Mouse (Mus musculus) embryonic facial prominence, embryonic 12.5 days (tissue): ENCODE measurements around the gene Fam53b. TPM values are rescaled to one million over a fixed set of nuclear protein-coding genes. Genes with fewer than 3 reads are reported as not detected.

Experiments used
- ATAC-seq: fragments of 200-750 bp; cut with Nextera tagmentation; 2 replicates; pipeline ENCODE4 v1.8.0; 2017; ENCODE audit not compliant: insufficient number of reproducible peaks, insufficient read depth, low FRiP score, low TSS enrichment
- H3K27ac ChIP-seq: fragments of 300-500 bp; sonication (generic); 2 replicates; pipeline ENCODE4 v1.5.1; 2016; ENCODE audit warnings: mild to moderate bottlenecking
- H3K27me3 ChIP-seq: fragments of 300-500 bp; sonication (generic); 2 replicates; pipeline ENCODE4 v1.6.1; 2016; ENCODE audit warnings: mild to moderate bottlenecking, moderate library complexity
- H3K36me3 ChIP-seq: fragments of 300-500 bp; sonication (generic); 2 replicates; pipeline ENCODE4 v1.6.1; 2016; ENCODE audit warnings: mild to moderate bottlenecking
- H3K4me1 ChIP-seq: fragments of 300-500 bp; sonication (generic); 2 replicates; pipeline ENCODE4 v1.6.1; 2016
- H3K4me2 ChIP-seq: fragments of 300-500 bp; sonication (generic); replicated peaks from 2 replicates; pipeline ENCODE4 v1.6.1; 2016; ENCODE audit warnings: mild to moderate bottlenecking, moderate library complexity
- H3K4me3 ChIP-seq: fragments of 300-500 bp; sonication (generic); 2 replicates; pipeline ENCODE4 v1.5.1; 2016; ENCODE audit warnings: mild to moderate bottlenecking
- H3K9ac ChIP-seq: fragments of 300-500 bp; sonication (generic); 2 replicates; pipeline ENCODE4 v1.6.1; 2016; ENCODE audit warnings: mild to moderate bottlenecking, moderate library complexity
- H3K9me3 ChIP-seq: fragments of 300-500 bp; sonication (generic); 2 replicates; pipeline ENCODE4 v1.6.1; 2016; ENCODE audit warnings: mild to moderate bottlenecking, moderate library complexity
- WGBS: fragments of 180-500 bp; shearing (Covaris S2); methylation state at CpG from one replicate; pipeline ENCODE4 v1.1.7; 2016; 5-methylcytosine and 5-hydroxymethylcytosine counted together
- polyA plus RNA-seq: library from polyadenylated mRNA; unstranded; fragments of >200 nt; fragmentation: Nextera tagmentation; extraction: Ambion mirVana; gene quantifications from 2 replicates; pipeline ENCODE4 v1.2.1, GENCODE M21; 2016

The Fam53b gene
- polyA plus RNA-seq, 1 experiment from 2014 or later = 23.6 TPM

DNA sequence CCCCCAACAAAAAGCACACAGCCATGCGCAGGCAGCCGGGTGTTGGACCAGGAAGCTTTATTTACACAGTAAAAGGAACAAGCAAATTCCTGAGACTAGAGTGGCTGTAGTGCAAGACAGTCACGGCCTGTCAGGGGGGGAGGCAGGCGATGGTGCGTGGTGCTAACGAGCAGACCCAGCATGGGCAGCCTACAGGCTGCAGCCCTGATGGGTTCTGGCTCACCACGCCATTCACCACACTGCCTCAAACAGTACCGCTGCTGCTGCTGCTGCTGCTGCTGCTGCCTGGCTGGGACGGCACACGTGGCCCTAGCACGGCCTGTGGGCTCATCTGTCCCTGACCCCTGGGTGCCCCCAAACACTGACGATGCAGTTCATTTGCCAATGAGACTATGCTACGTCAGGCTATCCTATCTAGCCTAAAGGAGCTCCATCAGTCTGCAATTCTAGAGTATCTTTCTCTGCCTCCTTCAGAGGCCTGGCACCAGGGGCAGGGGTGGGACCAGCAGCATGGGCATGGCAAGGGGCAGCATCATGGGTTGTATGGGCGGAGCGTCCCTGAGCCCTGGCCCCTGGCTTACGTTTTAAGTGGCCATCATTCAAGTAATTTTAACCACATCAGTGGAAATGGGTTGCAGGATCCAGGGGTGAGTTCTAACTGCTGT lies 101.5 kb downstream of the Fam53b start:
- peaks cover 41% of the 10 kb centered on the region for H3K4me1 ChIP-seq
- H3K27me3 ChIP-seq = no peaks in the 10 kb centered on the region
- H3K4me2 ChIP-seq = no peak overlapping the region
- 0 out of 2 replicates have a peak, but pooled peaks have one; percentile 54 for ATAC-seq
- H3K36me3 ChIP-seq = 0 out of 2 replicates have a peak, but pooled peaks cover 11% of the 10 kb centered on the region
- 41% methylated on average over 16 of the region's 16 CpGs for WGBS
- H3K9me3 ChIP-seq = no peaks in the 10 kb centered on the region
- H3K4me3 ChIP-seq = no peak overlapping the region
- H3K9ac ChIP-seq = peak overlapping the region; percentile 11; the same call in 1 of the 2 replicates
- 0 out of 2 replicates have a peak overlapping the region, but pooled peaks have one; percentile 47 for H3K27ac ChIP-seq

- no peak overlapping the region for H3K4me3 ChIP-seq
- no peak for ATAC-seq
- H3K4me1 ChIP-seq = peaks cover 41% of the 10 kb centered on the region
- H3K36me3 ChIP-seq = 0 out of 2 replicates have a peak, but pooled peaks cover 11% of the 10 kb centered on the region
- H3K4me2 ChIP-seq = no peak overlapping the region
- H3K9ac ChIP-seq = no peak overlapping the region
- H3K27ac ChIP-seq = 0 out of 2 replicates have a peak overlapping the region, but pooled peaks have one; percentile 47
- H3K9me3 ChIP-seq = no peaks in the 10 kb centered on the region
- 72% methylated on average over 9 of the region's 9 CpGs for WGBS
- H3K27me3 ChIP-seq = no peaks in the 10 kb centered on the region
These were observed 102.1 kb downstream of the Fam53b start for GRCm38 (mm10) chr7:132711579-132711978.

DNA sequence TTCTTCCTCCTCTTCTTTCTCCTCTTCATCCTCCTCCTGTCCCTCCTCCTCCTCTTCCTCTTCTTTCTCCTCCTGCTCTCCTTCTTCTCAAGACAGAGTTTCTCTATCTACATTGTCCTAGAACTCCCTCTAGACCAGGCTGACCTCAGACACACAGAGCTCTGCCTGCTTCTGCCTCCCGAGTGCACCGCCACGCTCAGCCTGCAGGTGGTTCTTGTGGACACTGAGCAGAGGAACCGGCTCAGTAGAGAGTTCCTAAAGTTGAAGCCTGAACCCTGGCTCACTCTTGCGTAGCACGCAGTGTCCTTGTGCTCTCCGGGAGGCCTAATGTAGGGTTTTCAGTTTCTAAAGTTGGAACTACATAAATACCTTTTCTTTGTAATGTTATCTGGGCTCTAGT lies 108.6 kb downstream of the Fam53b start:
- Histone ChIP-seq H3K27me3 (no peaks in the 10 kb centered on the region), H3K4me2 (no peak overlapping the region), H3K9me3 (no peaks in the 10 kb centered on the region), H3K4me1 (peaks cover 6% of the 10 kb centered on the region; the same call in 1 of the 2 replicates), H3K27ac (no peak overlapping the region), H3K4me3 (no peak overlapping the region), H3K36me3 (no peaks in the 10 kb centered on the region), H3K9ac (no peak overlapping the region)
- WGBS = 92% methylated on average over 7 of the region's 7 CpGs
- no peak for ATAC-seq

GRCm38 (mm10) chr7:132704310-132704875 lies 109.3 kb downstream of the Fam53b start:
- H3K4me3 ChIP-seq = no peak overlapping the region
- 86% methylated on average over 8 of the region's 8 CpGs for WGBS
- no peak for ATAC-seq
- no peaks in the 10 kb centered on the region for H3K36me3 ChIP-seq
- no peak overlapping the region for H3K27ac ChIP-seq
- H3K4me1 ChIP-seq = peaks cover 13% of the 10 kb centered on the region; the same call in 1 of the 2 replicates
- H3K4me2 ChIP-seq = no peak overlapping the region
- no peaks in the 10 kb centered on the region for H3K9me3 ChIP-seq
- H3K27me3 ChIP-seq = no peaks in the 10 kb centered on the region
- no peak overlapping the region for H3K9ac ChIP-seq

- Histone ChIP-seq H3K9me3 (no peaks in the 10 kb centered on the region), H3K27me3 (no peaks in the 10 kb centered on the region), H3K4me2 (no peak overlapping the region), H3K36me3 (no peaks in the 10 kb centered on the region), H3K4me1 (peaks cover 13% of the 10 kb centered on the region; the same call in 1 of the 2 replicates), H3K9ac (no peak overlapping the region), H3K27ac (no peak overlapping the region), H3K4me3 (no peak overlapping the region)
- WGBS = 84% methylated on average over 9 of the region's 9 CpGs
- ATAC-seq = no peak
These were observed 110.0 kb downstream of the Fam53b start for GRCm38 (mm10) chr7:132703515-132704309.

DNA sequence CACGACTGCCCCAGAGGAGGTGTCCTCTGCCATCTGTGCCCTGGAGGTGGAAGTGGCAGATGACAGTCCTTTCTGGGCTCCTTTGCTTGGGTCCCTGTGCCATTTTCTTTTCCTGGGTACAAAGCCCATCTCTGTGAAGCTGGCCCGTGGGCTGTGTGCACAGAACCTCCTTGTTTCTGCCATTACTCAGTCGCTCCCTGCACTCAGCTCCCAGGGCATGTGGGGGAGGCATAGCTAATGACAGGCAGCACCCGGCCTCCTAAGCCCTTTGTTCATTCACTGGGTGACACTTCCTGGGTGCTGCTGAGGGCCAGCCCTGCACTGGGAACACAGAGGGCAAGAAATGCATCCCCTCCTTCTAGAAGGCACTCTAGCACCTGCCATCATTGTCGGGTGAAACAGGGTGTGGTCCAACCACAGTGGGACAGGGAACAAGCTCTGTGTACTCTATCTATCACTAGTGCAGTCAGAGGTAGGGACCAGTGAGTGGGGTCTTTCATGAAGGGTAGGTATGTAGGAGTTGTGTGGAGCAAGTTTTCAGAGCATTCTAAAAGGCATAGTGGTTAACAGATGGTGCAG lies 111.1 kb downstream of the Fam53b start:
- 69% methylated on average over 5 of the region's 5 CpGs for WGBS
- no peaks in the 10 kb centered on the region for H3K36me3 ChIP-seq
- no peak overlapping the region for H3K27ac ChIP-seq
- peaks cover 12% of the 10 kb centered on the region; the same call in 1 of the 2 replicates for H3K4me1 ChIP-seq
- no peaks in the 10 kb centered on the region for H3K9me3 ChIP-seq
- H3K27me3 ChIP-seq = no peaks in the 10 kb centered on the region
- H3K4me2 ChIP-seq = no peak overlapping the region
- no peak for ATAC-seq
- H3K9ac ChIP-seq = no peak overlapping the region
- H3K4me3 ChIP-seq = no peak overlapping the region

DNA sequence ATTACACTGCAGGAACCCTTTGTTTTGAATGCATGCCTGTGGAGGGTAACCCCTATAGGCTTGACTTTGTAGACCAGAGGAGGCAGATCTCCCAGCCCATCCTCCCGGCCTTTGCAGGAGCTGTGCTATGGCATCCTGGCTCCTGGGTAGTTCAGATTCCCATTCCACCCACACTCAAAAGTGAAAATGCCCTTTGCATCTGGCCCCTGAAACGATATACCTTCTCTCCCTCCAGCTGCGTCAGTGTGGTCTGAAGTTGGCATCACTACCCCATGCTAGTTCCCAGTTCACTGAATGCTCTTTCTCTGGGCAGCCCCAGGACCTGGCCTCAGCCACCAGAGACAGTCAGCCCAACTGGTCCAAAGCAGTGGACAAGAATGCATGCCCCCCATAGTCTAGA lies 111.7 kb downstream of the Fam53b start:
- Histone ChIP-seq H3K27ac (no peak overlapping the region), H3K4me3 (no peak overlapping the region), H3K9ac (no peak overlapping the region), H3K9me3 (no peaks in the 10 kb centered on the region), H3K36me3 (no peaks in the 10 kb centered on the region), H3K4me1 (peaks cover 11% of the 10 kb centered on the region; the same call in 1 of the 2 replicates), H3K4me2 (no peak overlapping the region), H3K27me3 (no peaks in the 10 kb centered on the region)
- no peak for ATAC-seq
- 91% methylated on average over 3 of the region's 3 CpGs for WGBS

DNA sequence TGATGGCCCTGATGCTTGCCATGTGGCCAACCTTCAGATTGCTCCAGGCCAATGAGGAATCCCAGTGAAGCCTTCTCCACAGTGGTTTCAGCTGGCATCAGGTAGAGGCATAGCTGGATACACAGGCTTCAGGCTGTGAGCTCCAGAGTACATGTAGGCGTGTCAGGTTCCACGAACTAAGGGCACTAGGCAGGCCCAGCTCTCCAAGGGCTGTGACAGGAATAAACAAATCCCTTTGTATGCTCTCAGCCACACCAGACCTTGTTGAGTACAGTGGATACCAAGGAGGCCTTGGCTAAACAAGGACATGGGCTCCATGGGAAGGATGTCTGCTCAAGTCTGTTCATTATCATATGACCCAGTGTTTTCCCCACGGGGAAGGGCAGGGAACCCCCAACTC lies 112.3 kb downstream of the Fam53b start:
- no peak overlapping the region for H3K9ac ChIP-seq
- H3K9me3 ChIP-seq = no peaks in the 10 kb centered on the region
- peaks cover 11% of the 10 kb centered on the region; the same call in 1 of the 2 replicates for H3K4me1 ChIP-seq
- 85% methylated on average over 3 of the region's 3 CpGs for WGBS
- ATAC-seq = no peak
- no peak overlapping the region for H3K4me3 ChIP-seq
- no peak overlapping the region for H3K4me2 ChIP-seq
- H3K27me3 ChIP-seq = no peaks in the 10 kb centered on the region
- H3K27ac ChIP-seq = no peak overlapping the region
- H3K36me3 ChIP-seq = no peaks in the 10 kb centered on the region

DNA sequence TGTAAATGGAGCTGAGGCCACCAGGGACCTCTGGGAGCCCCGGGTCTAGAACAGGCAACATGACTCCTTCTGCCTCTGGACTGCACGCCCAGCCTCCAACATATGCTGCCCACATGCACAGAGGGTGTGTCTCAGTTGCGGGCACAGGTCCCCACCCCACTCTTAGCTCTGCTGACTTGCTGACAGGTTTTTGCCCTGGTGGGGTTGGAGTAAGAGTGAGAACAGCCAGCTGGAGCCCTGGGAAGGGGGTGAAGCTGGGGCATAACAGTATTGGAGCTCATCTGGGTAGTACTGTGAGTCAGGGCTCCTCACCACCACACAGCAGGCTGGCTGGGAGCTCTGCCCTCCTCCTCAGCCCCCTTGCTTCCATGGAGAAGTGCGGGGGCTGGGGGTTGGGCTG lies 113.6 kb downstream of the Fam53b start:
- WGBS = 62% methylated on average over 4 of the region's 4 CpGs
- Histone ChIP-seq H3K36me3 (no peaks in the 10 kb centered on the region), H3K9ac (no peak overlapping the region), H3K4me1 (peaks cover 11% of the 10 kb centered on the region; the same call in 1 of the 2 replicates), H3K9me3 (no peaks in the 10 kb centered on the region), H3K27me3 (no peaks in the 10 kb centered on the region), H3K27ac (no peak overlapping the region), H3K4me3 (no peak overlapping the region), H3K4me2 (no peak overlapping the region)
- 0 out of 2 replicates have a peak, but pooled peaks have one; percentile 37 for ATAC-seq

DNA sequence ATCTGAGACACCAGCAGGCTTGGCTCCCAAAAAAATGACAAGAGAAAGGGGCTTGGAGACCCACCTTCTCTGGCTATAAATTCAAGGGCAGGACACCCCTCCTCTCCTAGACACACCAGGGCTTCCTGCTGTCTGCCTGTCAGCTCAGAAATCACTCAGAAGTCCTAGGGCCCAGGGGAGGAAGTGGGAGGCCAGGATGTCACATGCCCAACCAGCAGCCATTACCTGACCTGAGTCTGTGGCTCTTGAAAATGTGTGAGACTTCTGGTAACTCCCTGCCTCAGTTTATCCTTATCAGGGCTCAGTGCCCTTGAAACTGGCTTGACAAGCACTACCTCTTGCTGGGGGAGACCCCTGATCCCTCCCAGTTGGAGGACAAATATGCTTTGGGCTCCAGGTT lies 114.0 kb downstream of the Fam53b start:
- Histone ChIP-seq H3K4me2 (no peak overlapping the region), H3K9ac (no peak overlapping the region), H3K36me3 (no peaks in the 10 kb centered on the region), H3K9me3 (no peaks in the 10 kb centered on the region), H3K27ac (no peak overlapping the region), H3K27me3 (no peaks in the 10 kb centered on the region), H3K4me3 (no peak overlapping the region), H3K4me1 (peaks cover 11% of the 10 kb centered on the region; the same call in 1 of the 2 replicates)
- ATAC-seq = no peak

DNA sequence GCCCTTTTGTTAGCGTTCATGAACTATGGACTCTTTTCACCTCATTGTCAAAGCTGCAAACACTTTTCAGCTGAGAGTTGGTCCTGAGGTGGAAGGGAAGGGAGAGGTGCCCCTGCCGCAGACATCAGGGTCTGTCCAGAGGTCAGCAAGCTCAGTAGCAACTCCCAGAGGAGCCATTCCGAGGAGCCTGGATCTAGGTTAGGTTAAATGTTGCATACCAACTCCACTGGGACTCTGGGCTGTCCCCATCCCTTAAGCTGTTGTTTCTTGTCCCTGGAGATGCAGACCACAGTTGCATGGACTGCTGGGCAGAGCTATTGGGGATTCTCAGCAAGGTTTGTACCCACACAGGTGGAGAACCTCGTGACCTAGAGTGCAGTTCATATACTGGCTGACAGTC lies 114.5 kb downstream of the Fam53b start:
- no peak overlapping the region for H3K4me2 ChIP-seq
- H3K27ac ChIP-seq = no peak overlapping the region
- H3K9me3 ChIP-seq = no peaks in the 10 kb centered on the region
- H3K27me3 ChIP-seq = no peaks in the 10 kb centered on the region
- H3K36me3 ChIP-seq = no peaks in the 10 kb centered on the region
- H3K4me1 ChIP-seq = peaks cover 11% of the 10 kb centered on the region; the same call in 1 of the 2 replicates
- H3K9ac ChIP-seq = no peak overlapping the region
- no peak for ATAC-seq
- WGBS = 59% methylated on average over 4 of the region's 4 CpGs
- H3K4me3 ChIP-seq = no peak overlapping the region
